Mouse (Mus musculus): Measurements from ENCODE around the gene Mettl7a1.
"Not testable (repeated sequence)": the region's sequence is repeated elsewhere in the genome, so short reads cannot be mapped to it uniquely, and the experiment has no call there.

Mettl7a1 gene

DNA sequence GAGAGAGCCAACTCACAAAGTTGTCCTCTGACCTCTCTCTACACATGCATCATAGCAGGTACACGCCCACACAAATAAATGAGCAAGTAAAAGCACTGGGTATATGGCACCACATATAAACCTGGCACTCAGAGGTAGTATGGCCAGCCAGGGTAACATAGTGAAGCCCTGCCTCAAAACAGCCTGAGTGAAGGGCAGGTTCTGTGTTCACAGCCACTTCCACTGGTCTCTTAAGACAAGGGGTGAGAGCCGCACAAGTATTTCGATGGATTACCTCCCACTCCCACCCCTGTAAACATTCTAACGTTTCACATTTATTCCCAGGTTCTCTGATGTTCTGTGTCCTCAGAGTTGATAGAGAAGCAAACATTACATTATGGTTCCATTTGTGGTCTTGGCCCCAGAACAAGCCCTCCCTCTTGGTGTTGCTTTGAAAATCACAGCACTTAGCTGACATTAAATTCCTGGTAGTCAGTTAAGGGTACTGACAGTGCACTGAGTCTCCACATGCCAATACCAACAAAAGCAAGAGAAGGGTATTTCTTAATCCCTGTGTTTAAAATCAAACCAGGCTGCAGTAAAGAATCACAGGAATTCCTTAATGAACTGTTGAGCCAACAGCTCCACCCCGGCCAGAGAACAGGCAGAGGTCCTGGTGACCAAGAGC lies 37.5 kb downstream of the Mettl7a1 start:
- not testable (repeated sequence) for DNase-seq (ENCODE audit: low spot score in 2 of 2)

DNA sequence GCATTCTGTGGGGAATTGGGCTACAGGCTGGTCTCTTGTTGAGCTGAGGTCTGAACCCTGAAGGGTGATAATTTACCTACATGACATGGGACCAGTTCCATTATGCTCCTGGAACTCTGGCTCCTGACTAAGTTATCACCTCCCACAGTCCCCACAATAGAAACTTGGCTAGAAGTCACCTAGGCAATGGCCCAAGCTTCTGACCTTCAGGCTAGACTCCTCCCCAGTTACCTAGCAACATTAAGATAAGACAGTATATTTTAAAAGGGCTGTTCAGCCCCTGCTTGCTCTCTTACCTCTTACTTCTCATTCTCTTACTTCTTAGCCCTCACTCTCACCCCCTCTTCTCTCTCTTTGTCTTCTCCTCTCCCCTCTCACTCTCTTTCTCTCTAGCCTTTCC lies 41.5 kb downstream of the Mettl7a1 start:
- no peak for DNase-seq (ENCODE audit: low spot score in 2 of 2)

DNA sequence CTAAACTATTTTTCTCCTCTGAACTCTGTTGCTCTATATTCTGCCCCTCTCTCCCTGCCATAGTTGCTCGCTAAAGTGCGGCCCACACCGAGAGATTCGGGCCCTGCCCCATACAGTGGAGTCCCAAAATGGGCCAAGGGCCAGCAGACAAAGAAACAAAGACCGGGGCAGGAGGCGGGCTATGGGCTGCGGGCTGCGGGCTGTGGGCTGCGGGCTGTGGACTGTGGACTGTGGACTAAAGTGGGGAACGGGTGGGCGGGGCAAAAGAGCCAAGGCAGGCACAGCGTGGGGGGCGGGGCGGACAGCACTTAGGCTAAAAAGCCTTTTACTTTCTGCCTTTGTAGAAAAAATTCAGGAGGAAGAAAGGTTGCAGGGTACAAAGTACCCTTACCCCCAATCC lies 42.8 kb downstream of the Mettl7a1 start:
- DNase-seq (ENCODE audit: low spot score in 2 of 2): no peak

DNA sequence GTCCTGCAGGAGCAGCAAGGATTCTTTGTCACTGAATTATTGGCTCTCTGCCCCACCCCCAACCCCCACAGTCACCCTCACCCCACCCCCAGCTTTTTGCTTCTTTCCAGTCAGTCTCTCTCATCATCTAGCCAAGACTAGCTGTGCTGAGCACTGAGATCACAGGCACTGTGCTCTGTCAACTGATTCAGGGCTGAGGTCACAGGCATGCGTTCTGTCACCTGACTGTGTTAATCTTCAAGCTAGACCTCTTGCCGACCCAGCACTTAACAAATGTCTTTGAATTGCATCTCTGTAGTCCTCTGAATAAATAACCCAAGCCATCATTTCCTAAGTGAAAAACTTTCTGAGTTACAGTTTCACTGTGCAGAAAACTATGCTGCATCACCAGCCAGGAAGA lies 45.6 kb downstream of the Mettl7a1 start:
- DNase-seq (ENCODE audit: low spot score in 2 of 2): no peak

DNA sequence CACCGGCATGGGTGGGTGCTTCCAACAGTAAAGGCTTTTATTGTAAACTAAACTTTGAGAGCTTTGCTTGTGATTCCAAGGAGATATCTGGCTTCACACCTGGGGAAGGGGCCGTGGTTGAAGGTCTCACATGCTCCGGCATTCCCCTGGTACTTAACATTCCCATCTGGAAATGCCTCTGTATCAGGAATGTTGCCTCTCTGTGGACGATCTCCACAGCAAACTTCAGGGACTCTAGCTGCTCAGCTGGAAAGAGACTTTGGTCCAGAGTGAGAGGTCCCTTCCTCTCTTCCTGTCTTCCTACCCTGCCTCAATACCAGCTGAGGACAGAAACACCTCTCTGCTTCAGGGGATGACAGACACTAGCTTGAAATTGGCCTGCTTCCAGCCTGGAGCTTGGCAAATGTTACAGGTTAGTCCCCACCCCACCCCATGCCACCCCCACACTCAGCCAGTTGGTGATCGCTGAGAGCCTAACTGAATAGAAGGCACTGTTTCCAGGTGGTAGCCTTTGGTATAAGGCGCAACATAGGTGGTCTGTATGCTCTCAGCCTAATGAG lies 47.6 kb downstream of the Mettl7a1 start:
- no peak for DNase-seq (ENCODE audit: low spot score in 2 of 2)

DNA sequence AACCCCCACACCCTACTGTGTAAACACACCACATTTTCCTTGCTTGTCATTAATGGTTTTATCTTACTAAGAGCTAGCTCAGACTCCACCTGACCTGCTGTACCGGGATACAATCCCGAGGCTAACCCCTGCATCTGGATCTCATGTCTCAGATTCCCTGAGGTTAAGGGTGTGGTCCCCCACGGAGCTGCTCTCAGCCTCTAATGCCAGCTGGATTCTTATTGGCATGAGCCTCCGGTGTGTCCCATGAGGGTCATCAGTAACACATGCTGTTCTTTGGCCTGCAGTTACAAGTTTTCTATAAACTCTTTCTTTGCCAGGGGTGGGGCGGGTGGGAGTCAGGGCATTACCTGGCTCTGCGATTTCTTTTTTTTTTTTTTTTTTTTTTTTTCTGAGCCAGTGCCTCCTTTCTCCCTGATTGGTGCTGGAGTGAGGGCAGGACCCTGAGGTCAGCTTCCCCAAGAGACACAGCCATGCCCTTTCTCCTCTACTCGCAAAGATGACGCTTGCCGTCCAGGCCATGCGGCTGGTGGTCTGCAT lies 48.8 kb downstream of the Mettl7a1 start, which contains the start of the genes Methig1 and Mettl7a2:
Gene Methig1 (plus strand): TSS at position 439 of the 540 bp plus-strand sequence.
Gene Mettl7a2 (plus strand): TSS at position 490 of the 540 bp plus-strand sequence.
- no peak for DNase-seq (ENCODE audit: low spot score in 2 of 2)

DNA sequence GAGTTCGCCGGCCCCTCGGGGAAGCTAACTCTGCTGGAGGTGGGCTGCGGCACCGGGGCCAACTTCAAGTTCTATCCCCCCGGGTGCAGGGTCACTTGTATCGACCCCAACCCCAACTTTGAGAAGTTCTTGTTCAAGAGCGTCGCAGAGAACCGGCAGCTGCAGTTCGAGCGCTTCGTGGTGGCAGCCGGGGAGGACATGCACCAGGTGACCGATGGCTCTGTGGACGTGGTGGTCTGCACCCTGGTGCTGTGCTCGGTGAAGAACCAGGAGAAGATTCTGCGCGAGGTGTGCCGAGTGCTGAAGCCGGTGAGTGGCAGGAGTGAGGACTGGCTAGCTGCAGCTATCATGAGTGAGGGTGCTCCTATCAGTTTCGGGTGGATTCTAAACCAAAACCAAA lies 49.5 kb downstream of the Mettl7a1 start:
- not testable (repeated sequence) for DNase-seq (ENCODE audit: low spot score in 2 of 2)

DNA sequence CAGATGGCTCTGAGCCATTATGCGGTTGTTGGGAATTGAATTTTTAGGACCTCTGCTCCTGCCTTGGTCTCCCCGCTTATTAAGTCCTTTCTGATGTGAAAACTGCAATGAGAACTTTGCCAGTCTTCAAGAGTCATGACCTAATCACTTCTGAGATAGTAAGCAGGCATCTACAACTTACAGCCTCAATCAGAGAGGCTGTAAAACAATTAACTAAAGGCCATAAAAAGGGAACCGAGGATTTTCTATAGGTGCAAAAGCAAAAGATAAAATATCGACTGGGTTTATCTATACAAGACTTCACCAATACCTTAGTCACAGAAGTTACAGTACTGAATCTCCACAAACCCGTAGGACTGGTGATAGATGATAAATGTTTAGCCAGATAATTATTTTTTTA lies 51.9 kb downstream of the Mettl7a1 start:
- no peak for DNase-seq (ENCODE audit: low spot score in 2 of 2)

DNA sequence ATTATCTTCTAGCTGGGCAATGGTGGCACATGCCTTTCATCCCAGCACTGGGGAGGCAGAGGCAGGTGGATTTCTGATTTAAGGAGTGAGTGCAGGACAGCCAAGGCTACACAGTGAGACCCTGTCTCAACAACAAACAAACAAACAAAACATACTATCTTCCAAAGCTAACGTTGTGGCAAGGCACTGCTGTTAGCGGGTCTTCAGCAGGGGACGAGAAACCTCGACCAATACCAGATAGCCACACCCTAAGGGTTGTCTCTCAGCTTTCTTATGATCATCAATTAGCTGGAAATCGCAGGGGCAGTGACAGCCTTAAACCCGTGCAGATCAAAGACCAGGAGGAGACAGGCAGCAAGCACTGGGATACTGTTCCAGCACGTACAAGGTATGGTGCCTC lies 60.3 kb downstream of the Mettl7a1 start, which contains the start of gene Higd1c:
Gene Higd1c (plus strand): TSS at position 301 of the 400 bp plus-strand sequence.
- no peak for DNase-seq (ENCODE audit: low spot score in 2 of 2)

DNA sequence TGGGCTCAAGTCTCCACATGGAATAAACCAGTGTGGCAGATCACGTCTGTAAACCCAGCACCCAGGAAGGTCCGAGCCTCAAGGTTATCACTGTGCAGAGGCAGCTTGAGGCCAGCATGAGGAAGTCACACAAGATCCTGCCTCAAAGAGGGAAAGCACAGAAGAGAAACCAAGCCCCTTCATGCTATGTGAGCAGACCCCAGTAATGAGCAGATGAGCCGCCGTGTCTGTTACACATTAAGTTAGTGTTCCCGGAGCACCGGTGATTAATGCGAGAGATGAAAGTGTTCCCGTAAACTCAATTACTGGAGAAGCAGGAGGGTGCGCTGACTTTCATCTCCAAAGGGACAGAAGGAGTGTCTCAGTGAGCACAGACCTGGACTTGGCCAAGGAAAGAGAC lies 62.0 kb downstream of the Mettl7a1 start:
- DNase-seq (ENCODE audit: low spot score in 2 of 2): not testable (repeated sequence)

DNA sequence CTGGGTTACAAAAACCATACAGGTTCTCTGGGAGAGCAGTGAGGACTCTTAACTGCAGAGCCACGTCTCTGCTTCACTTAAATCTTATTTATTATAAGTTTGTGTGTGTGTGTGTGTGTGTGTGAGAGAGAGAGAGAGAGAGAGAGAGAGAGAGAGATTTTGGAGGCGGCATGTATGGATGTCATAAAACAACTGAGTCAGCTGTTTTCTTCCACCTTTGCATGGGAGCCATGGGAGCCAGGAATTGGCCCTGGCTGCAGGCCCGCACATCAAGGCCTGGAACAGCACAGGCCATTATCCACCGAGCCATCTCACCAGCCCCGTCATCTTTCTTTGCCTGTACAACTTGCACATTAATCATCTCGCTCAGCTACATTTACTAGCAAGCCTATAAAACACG lies 63.2 kb downstream of the Mettl7a1 start:
- no peak for DNase-seq (ENCODE audit: low spot score in 2 of 2)

DNA sequence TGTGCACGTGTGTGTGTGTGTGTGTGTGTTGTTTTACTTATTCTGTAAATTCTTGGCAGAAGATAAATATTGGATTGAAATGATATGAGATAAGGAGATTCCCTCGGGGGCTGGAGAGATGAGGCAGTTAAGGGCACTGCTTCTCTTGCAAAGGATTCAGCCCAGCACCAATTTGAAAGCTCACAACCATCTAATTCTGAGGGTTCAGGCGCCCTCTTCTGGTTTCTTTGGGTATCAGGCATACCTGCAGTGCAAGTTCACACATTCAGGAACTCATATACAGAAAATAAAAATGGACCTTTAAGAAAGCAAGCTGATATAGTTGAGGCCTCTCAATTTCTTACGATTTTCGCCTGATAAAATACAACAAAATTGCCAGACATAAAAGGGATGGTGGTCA lies 71.1 kb downstream of the Mettl7a1 start:
- DNase-seq (ENCODE audit: low spot score in 2 of 2): peak; percentile 27 to 54

DNA sequence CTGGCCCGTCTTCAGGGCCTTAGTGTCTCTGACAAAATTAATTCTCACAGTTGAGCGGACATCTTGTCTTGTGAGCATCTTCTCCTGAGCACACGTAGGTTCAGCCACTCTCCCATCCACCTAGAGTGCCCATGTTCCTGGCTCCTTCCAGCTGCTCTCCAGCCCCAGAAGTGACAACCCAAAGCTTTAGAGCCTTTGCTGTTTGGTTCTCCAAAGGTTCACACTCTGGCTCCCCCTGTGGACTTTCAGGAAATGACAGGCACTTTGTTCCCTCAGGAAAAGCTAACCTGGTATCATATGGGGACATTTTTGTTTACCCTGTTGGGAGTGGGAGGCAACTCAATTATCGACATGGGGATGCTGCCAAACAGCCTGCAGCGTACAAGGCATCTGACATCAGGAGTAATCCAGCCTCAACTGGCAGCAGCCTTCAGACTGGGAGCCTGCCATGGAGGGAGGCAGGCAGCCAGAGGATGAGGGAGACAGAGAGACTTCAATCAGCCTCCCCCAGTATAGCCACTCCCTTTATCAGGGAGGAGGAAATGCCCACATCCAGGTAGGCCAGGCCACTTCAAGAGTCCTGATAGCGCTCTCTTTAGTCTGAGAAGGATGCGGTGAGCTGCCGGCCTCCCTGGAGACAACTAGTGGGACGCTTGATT lies 74.0 kb downstream of the Mettl7a1 start:
- DNase-seq (ENCODE audit: low spot score in 2 of 2): not testable (repeated sequence)
